Mouse (Mus musculus) frontal cortex, postnatal 14 days (tissue): Measurements from ENCODE around the gene Gtse1.

Experiments
- DNase-seq, 2 experiments: peaks; one replicate each; pipeline ENCODE4 v3.0.0; 2022; ENCODE audit warnings: low spot score in 2 of 2

Gtse1 gene

DNA sequence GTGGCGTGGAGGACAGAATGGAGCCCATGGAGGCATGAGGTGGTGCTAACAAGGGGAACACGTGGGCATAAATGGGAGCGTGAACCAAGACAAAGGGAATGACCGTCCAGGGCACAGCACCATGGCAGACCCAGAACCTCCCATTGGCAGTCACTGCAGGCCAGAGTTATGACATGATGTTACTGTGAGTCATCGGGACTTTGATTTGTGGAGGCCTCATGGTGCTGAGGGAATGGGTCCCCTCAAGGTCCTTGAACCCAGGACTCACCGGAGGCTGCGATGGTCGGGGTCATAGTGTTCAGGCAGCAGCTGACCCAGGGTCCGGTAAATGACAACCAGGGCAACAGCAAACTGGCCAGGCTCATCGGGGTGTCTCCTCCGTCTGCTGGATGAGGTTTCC, 62.3 kb downstream of the Gtse1 start:
- DNase-seq, result no peak
